Mouse (Mus musculus) liver, embryonic 12.5 days (tissue): ENCODE data around the gene Neurod2. TPM values are rescaled to one million over a fixed set of nuclear protein-coding genes. Genes with fewer than 3 reads are reported as not detected.

Source experiments
- ATAC-seq: fragments of 200-750 bp; cut with Nextera tagmentation; 2 replicates; pipeline ENCODE4 v1.8.0; 2017; ENCODE audit warnings: moderate number of reproducible peaks, mild to moderate bottlenecking, moderate library complexity
- H3K27ac ChIP-seq: fragments of 300-500 bp; sonication (generic); 2 replicates; pipeline ENCODE4 v1.5.1; 2016; ENCODE audit warnings: mild to moderate bottlenecking
- H3K27me3 ChIP-seq: fragments of 300-500 bp; sonication (generic); replicated peaks from 2 replicates; pipeline ENCODE4 v1.6.1; 2016; ENCODE audit warnings: mild to moderate bottlenecking, moderate library complexity
- H3K36me3 ChIP-seq: fragments of 300-500 bp; sonication (generic); 2 replicates; pipeline ENCODE4 v1.6.1; 2016; ENCODE audit warnings: mild to moderate bottlenecking, moderate library complexity
- H3K4me1 ChIP-seq: fragments of 300-500 bp; sonication (generic); 2 replicates; pipeline ENCODE4 v1.6.1; 2016
- H3K4me2 ChIP-seq: fragments of 300-500 bp; sonication (generic); 2 replicates; pipeline ENCODE4 v1.6.1; 2016; ENCODE audit warnings: mild to moderate bottlenecking, moderate library complexity
- H3K4me3 ChIP-seq: fragments of 300-500 bp; sonication (generic); 2 replicates; pipeline ENCODE4 v1.5.1; 2016; ENCODE audit warnings: mild to moderate bottlenecking, moderate library complexity
- H3K9ac ChIP-seq: fragments of 300-500 bp; sonication (generic); 2 replicates; pipeline ENCODE4 v1.6.1; 2016; ENCODE audit warnings: mild to moderate bottlenecking, moderate library complexity
- H3K9me3 ChIP-seq: fragments of 300-500 bp; sonication (generic); replicated peaks from 2 replicates; pipeline ENCODE4 v1.6.1; 2016; ENCODE audit warnings: mild to moderate bottlenecking, moderate library complexity
- WGBS: fragments of 180-500 bp; shearing (Covaris S2); methylation state at CpG from one replicate; pipeline ENCODE4 v1.1.7; 2016; ENCODE audit not compliant: insufficient replicate concordance; 5-methylcytosine and 5-hydroxymethylcytosine counted together
- polyA plus RNA-seq: library from polyadenylated mRNA; unstranded; fragments of >200 nt; fragmentation: Nextera tagmentation; extraction: Ambion mirVana; gene quantifications from 2 replicates; pipeline ENCODE4 v1.2.1, GENCODE M21; 2016

Neurod2 gene
- polyA plus RNA-seq, 1 experiment from 2014 or later = not detected

DNA sequence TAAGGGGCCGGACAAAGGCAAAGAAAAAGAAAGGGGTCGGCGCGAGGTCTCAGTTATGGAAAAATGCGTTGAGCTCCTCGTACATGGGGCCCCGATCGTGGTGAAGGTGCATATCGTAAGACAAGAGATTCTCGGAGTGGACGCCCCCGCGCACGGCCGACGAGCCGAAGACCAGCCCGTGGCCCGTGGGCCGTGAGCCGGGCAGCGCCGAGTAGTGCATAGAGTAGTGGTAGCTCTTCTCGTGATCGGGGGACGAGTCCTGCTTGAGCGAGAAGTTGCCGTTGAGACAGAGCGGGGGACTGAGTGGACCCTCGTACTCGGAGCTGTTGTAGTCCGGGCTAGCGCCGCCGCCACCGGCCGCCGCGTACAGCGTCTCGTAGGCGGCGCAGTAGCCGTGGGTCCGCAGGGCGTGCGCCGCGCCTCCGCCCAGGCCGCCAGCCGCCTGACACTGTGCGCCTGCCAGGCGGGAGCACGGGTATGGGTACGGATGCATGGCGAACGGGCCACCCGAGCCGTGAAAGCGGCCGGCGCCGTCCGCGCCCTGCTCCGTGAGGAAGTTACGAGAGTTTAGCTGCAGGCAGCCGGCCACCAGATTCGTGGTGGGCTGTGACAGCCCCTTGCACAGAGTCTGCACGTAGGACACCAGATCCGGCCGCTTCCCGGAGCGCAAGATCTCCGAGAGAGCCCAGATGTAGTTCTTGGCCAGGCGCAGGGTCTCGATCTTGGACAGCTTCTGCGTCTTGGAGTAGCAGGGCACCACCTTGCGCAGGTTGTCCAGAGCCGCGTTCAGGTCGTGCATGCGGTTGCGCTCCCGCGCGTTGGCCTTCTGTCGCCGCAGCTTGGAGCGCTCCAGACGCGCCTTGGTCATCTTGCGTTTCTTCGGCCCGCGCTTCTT lies 2.1 kb downstream of the Neurod2 start:
- H3K4me2 ChIP-seq = peak overlapping the region; percentile 28
- ATAC-seq = no peak

DNA sequence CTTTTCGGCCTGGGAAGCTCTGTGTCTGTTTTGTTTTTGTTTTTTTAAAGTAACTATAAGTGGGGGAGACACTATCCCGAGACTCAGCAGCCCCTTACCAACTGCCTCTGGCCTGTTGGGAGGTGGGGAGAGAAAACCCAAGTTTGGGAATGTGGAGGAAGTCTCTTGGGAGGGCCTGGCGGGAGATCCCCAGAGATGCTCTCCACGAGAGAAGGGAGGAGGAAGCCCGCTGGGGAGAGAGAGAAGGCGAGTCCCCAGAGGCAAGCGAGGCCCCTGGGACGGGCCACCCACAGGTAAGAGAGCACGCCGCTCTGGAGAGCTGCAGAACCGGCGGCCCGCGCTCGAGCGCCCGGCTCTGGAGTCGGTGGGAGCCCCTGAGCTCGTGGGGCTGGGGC lies 2.7 kb downstream of the Neurod2 start:
- no peak overlapping the region for H3K27ac ChIP-seq
- under 1% methylated on average over 19 of the region's 19 CpGs for WGBS
- H3K36me3 ChIP-seq = no peaks in the 10 kb centered on the region
- H3K4me2 ChIP-seq = peak overlapping the region; percentile 28; the same call in 1 of the 2 replicates
- 0 out of 2 replicates have a peak, but pooled peaks cover 6% of the 10 kb centered on the region for H3K4me1 ChIP-seq
- H3K9me3 ChIP-seq = no peaks in the 10 kb centered on the region
- no peak for ATAC-seq
- H3K9ac ChIP-seq = no peak overlapping the region
- H3K4me3 ChIP-seq = no peak overlapping the region
- H3K27me3 ChIP-seq = peaks cover 100% of the 10 kb centered on the region

More for the DNA sequence above, 2.1 kb downstream of the Neurod2 start:
- 0 out of 2 replicates have a peak, but pooled peaks cover 6% of the 10 kb centered on the region for H3K4me1 ChIP-seq
- peak overlapping the region; percentile 2; the same call in 1 of the 2 replicates for H3K4me3 ChIP-seq
- H3K9me3 ChIP-seq = no peaks in the 10 kb centered on the region
- H3K27ac ChIP-seq = no peak overlapping the region
- WGBS = 2% methylated on average over 97 of the region's 97 CpGs
- H3K36me3 ChIP-seq = no peaks in the 10 kb centered on the region
- H3K9ac ChIP-seq = no peak overlapping the region
- peaks cover 100% of the 10 kb centered on the region for H3K27me3 ChIP-seq

DNA sequence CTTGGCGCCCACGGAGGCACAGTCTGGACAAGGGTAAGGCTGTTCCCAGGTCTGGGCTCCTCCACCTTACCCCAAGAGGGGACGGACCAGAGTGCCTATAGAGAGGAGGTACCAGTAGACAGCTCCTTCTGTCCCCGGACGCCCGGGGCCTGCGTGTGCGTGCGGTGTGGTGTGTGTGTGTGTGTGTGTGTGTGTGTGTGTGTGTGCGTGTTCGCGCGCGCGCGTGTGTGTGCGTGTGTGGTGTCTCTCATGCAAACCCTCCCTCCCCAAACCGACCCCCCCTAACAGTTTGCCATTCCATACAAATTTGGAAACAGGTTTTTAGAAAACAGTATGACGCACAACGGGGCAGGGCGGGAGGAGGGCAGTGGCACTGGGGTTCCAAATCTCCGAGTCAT lies 3.6 kb downstream of the Neurod2 start:
- no peak overlapping the region for H3K9ac ChIP-seq
- peaks cover 100% of the 10 kb centered on the region for H3K27me3 ChIP-seq
- H3K27ac ChIP-seq = no peak overlapping the region
- 0 out of 2 replicates have a peak, but pooled peaks cover 6% of the 10 kb centered on the region for H3K4me1 ChIP-seq
- no peaks in the 10 kb centered on the region for H3K36me3 ChIP-seq
- H3K4me2 ChIP-seq = no peak overlapping the region
- no peaks in the 10 kb centered on the region for H3K9me3 ChIP-seq
- WGBS = 4% methylated on average over 22 of the region's 22 CpGs
- no peak overlapping the region for H3K4me3 ChIP-seq
- no peak for ATAC-seq

DNA sequence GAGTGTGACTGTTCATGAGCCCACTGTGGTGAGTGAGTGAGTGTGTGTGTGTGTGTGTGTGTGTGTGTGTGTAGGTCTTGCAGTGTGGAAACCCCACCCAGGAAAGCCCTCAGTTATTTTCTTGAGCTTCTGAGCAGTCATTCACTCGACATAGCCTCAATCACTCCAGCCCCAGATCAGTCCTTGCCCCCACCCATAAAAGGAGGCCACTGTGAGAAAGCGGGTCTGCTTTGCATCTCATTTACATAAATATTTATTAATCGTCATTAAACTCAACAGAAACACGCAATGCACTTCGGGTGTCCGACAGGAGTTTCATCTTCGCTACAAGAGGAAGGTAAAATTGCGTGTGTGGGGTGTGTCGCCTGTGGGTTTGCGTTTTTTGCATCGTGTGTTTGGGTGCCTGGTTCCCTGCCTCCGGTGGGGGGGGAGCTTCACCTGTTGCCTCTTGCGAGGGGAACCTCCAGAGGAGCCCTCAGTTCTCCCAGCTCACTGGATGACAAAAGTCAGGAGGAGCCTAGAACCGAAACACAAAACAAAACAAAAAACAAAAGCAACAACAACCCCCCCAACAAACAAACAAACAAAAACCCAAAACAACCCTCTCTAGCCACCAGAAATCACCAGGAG lies 4.1 kb downstream of the Neurod2 start:
- Histone ChIP-seq H3K27me3 (peaks cover 100% of the 10 kb centered on the region), H3K27ac (no peak overlapping the region), H3K4me2 (no peak overlapping the region), H3K9me3 (no peaks in the 10 kb centered on the region), H3K4me1 (0 out of 2 replicates have a peak, but pooled peaks cover 6% of the 10 kb centered on the region), H3K9ac (no peak overlapping the region), H3K4me3 (no peak overlapping the region), H3K36me3 (no peaks in the 10 kb centered on the region)
- ATAC-seq = no peak
- WGBS = 8% methylated on average over 14 of the region's 14 CpGs

DNA sequence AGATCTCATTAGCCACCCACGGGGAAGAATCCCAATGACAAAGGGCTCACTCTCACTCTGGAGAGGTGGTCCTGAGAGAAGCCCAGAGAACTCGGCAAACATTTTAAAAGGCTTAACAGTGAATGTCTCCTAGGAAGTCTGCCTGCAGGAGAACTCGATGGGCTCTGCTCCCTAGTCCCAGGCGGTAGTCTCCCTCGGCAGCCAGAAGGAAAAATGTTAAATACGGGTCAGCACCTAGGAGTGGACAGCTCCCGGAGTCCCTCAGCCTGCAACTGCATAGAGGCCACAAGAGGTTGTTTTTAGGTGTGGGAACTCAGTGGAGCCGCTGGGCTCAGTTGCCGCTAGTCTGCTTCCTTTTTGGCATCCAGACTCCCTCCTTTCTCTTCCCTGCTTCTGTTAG lies 5.5 kb downstream of the Neurod2 start:
- Histone ChIP-seq H3K4me2 (no peak overlapping the region), H3K36me3 (no peaks in the 10 kb centered on the region), H3K27me3 (peaks cover 100% of the 10 kb centered on the region), H3K27ac (no peak overlapping the region), H3K9ac (no peak overlapping the region), H3K4me3 (no peak overlapping the region), H3K4me1 (0 out of 2 replicates have a peak, but pooled peaks cover 6% of the 10 kb centered on the region), H3K9me3 (no peaks in the 10 kb centered on the region)
- ATAC-seq = no peak
- WGBS = 3% methylated on average over 9 of the region's 9 CpGs

DNA sequence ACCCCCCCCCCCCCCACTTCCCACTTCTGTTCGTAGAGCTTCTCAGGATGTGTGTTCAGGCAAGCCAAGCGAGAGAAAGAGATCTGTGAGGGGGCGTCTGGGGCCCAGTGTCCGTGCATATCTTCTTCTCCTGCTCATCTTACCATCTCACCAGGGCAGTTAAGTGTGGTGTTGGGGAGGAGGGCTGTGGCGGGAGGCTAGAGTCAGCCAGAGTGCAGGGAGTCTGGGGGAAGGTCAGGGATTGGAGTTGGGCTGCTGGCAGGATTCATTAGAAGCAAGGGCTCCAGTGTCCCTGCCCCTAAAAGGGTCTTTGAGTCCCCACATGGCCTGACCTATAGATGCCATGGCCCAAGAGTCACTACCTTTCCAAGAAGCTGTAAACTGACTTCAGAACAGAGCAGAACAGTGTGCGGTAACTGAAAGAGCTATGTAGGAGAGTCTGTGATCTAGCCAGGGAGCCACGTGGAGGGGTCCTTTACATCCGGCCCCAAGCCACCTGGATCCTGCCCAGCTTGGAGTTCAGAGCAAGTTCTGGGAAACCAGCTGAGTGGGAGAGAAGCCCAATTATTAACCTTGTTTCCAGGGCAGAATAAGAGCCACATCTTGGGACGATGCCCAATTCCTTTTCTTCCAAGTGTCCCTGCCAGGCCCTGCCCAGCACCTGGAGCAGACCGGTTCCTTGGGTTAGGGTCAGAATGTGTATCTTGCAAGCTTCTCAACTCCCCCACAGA lies 6.1 kb downstream of the Neurod2 start:
- no peak overlapping the region for H3K27ac ChIP-seq
- 0 out of 2 replicates have a peak, but pooled peaks cover 6% of the 10 kb centered on the region for H3K4me1 ChIP-seq
- H3K4me3 ChIP-seq = no peak overlapping the region
- no peak for ATAC-seq
- no peak overlapping the region for H3K4me2 ChIP-seq
- no peak overlapping the region for H3K9ac ChIP-seq
- H3K36me3 ChIP-seq = no peaks in the 10 kb centered on the region
- H3K9me3 ChIP-seq = no peaks in the 10 kb centered on the region
- WGBS = 6% methylated on average over 10 of the region's 10 CpGs
- peaks cover 100% of the 10 kb centered on the region for H3K27me3 ChIP-seq

DNA sequence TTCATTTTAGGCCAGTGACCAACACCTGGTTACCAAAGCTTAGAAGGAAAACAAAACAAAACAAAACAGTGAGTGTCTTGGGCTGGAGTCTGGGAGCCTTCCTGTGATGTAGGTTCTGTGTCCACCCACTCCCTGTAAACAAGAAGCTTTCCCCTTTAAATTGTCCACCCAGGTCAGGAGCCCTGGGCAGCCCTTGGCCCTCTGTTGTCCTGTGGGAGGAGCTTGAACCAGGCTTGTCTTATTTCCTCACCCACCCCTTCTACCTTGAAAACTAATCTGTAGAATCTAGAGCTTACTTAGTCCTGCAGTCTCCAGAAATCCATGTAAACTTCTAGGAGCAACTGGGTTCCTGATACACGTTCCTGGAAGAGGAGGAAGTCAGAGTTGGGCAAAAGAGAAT lies 7.3 kb downstream of the Neurod2 start:
- Histone ChIP-seq H3K9me3 (no peaks in the 10 kb centered on the region), H3K36me3 (no peaks in the 10 kb centered on the region)
- 0% methylated on average over 1 of the region's 1 CpGs for WGBS

DNA sequence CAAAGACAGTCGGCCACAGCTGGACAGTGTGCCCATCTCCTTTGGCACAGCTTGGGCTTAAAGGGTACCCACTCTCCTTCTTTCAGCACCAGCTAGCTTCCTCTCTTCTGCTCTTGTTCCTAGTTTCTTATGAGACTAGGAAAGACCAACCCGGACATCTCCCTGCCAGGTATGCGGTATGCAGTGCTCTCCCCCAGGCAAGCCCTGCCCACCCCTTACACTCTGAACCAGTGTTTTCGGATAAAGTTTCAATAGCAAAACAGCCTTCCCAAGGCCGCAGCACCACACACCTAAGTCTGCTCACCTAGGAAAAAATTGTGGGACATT lies 7.8 kb downstream of the Neurod2 start:
- no peak overlapping the region for H3K4me3 ChIP-seq
- H3K9ac ChIP-seq = no peak overlapping the region
- no peak for ATAC-seq
- no peaks in the 10 kb centered on the region for H3K4me1 ChIP-seq
- H3K9me3 ChIP-seq = no peaks in the 10 kb centered on the region
- no peak overlapping the region for H3K27ac ChIP-seq
- H3K27me3 ChIP-seq = peaks cover 100% of the 10 kb centered on the region
- H3K36me3 ChIP-seq = no peaks in the 10 kb centered on the region
- 9% methylated on average over 5 of the region's 5 CpGs for WGBS
- no peak overlapping the region for H3K4me2 ChIP-seq

More for the DNA sequence above, 7.3 kb downstream of the Neurod2 start:
- no peak overlapping the region for H3K9ac ChIP-seq
- H3K4me2 ChIP-seq = no peak overlapping the region
- H3K4me1 ChIP-seq = 0 out of 2 replicates have a peak, but pooled peaks cover 4% of the 10 kb centered on the region
- no peak overlapping the region for H3K4me3 ChIP-seq
- ATAC-seq = no peak
- H3K27me3 ChIP-seq = peaks cover 100% of the 10 kb centered on the region
- no peak overlapping the region for H3K27ac ChIP-seq

DNA sequence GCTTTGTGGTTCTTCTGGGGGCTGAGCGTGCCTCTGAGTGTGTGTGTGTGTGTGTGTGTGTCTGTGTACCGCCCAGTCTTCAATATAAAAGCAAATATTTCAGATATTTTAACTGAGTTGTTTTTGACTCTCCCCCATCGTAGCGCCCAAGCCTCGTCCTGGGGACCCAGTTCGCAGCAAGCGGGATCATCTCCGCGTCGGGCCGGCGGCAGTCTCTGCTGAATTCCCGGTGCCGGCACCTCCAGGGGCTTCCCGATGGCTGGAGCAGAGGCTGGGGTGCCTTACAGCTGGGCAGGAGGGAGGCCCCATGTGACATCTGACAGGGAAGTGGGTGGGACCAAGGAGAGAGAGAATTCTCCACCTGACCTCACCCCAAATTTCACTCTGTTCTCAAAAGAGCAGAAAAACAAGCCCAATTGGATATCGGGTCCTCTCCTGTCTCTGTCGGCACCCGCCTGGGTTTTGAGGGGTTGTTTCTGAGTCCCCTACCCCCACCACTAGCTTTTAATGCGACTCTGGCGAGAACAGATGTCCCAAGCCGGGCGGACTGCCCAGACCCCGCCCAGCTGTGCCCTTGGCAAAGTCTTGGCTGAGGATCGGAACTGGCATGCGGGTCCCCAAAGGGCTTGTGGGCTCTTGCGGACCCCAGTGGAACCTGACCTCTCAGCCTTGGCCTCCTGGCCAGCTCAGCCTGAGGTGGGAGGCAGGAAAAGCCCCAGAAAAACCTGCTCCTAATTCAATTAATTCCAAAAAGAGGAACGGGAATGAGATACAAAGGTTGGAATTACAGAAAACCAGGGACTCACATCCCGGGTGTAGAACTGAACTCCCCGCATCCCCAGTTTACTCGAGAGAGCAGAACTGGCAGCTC lies 8.4 kb downstream of the Neurod2 start:
- H3K4me1 ChIP-seq = no peaks in the 10 kb centered on the region
- H3K4me3 ChIP-seq = no peak overlapping the region
- WGBS = 3% methylated on average over 30 of the region's 30 CpGs
- no peak overlapping the region for H3K4me2 ChIP-seq
- H3K27me3 ChIP-seq = peaks cover 100% of the 10 kb centered on the region
- H3K27ac ChIP-seq = no peak overlapping the region
- no peak for ATAC-seq
- H3K9me3 ChIP-seq = no peaks in the 10 kb centered on the region
- H3K36me3 ChIP-seq = no peaks in the 10 kb centered on the region
- H3K9ac ChIP-seq = no peak overlapping the region

DNA sequence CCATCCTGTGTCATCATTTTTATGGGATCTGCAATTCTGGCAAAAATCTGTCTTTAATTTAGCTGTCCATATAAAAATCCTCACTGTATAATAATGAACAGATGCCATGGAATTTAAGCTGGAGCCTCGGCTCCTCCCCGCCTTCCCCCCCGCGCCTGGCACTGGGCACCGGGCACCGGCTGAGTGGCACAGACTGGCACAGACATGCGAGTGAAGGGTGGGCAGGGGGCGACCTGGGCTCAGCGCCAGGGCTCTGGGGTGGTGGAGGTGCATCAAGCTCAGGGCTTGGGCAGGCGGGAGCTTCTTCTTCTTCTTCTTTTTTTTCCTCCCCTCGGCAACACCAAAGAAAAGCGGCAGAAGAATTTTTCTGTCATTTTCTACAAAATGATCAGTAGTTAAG lies 9.1 kb downstream of the Neurod2 start:
- Histone ChIP-seq H3K4me3 (no peak overlapping the region), H3K9me3 (no peaks in the 10 kb centered on the region), H3K27me3 (peaks cover 100% of the 10 kb centered on the region), H3K27ac (no peak overlapping the region), H3K36me3 (no peaks in the 10 kb centered on the region), H3K4me1 (no peaks in the 10 kb centered on the region), H3K4me2 (no peak overlapping the region), H3K9ac (no peak overlapping the region)
- ATAC-seq = no peak
- 18% methylated on average over 12 of the region's 12 CpGs for WGBS

DNA sequence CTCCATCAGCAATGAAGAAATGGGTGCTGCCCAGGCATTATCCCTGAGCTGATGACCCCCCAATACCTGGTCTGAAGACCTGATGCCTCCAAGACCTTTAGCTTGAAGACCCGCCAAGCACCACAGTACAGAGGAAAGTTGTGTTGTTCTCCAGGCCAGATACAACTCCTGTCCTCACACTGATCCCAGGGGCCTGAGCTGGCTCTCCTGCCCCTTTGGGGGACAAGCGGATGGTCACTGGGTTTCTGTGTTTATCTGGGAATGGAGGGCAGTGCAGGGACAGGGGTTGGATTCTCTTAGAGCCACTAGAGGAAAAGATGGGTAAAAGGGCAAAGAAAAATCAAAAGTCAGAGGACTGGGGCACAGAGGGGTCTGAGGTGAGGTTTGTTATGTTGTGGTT lies 9.5 kb downstream of the Neurod2 start:
- no peaks in the 10 kb centered on the region for H3K36me3 ChIP-seq
- no peaks in the 10 kb centered on the region for H3K9me3 ChIP-seq
- no peak for ATAC-seq
- H3K4me2 ChIP-seq = no peak overlapping the region
- no peak overlapping the region for H3K4me3 ChIP-seq
- H3K27ac ChIP-seq = no peak overlapping the region
- no peaks in the 10 kb centered on the region for H3K4me1 ChIP-seq
- WGBS = 12% methylated on average over 2 of the region's 2 CpGs
- no peak overlapping the region for H3K9ac ChIP-seq
- H3K27me3 ChIP-seq = peaks cover 100% of the 10 kb centered on the region
